Mouse (Mus musculus): ENCODE measurements around the gene Hpn.

Hpn gene

GRCm38 (mm10) chr7:31070324-31070723 lies 44.8 kb downstream of the Hpn start:
- in situ Hi-C loops (cut with MboI; ENCODE audit: low pct_unique_long_range_greater_than_20kb in 1 of 2, low sequenced_read_pairs in 2 of 2, unreplicated experiment in 1 of 2) = no loop called here

GRCm38 (mm10) chr7:31069491-31069890 lies 45.6 kb downstream of the Hpn start:
- in situ Hi-C loops (cut with MboI; ENCODE audit: low pct_unique_long_range_greater_than_20kb in 1 of 2, low sequenced_read_pairs in 2 of 2, unreplicated experiment in 1 of 2) = no loop called here

GRCm38 (mm10) chr7:31067836-31068235 lies 47.3 kb downstream of the Hpn start:
- in situ Hi-C loops (cut with MboI; ENCODE audit: low pct_unique_long_range_greater_than_20kb in 1 of 2, low sequenced_read_pairs in 2 of 2, unreplicated experiment in 1 of 2) = no loop called here

GRCm38 (mm10) chr7:31063074-31063560 lies 52.0 kb downstream of the Hpn start:
- in situ Hi-C loops (cut with MboI; ENCODE audit: low pct_unique_long_range_greater_than_20kb in 1 of 2, low sequenced_read_pairs in 2 of 2, unreplicated experiment in 1 of 2) = no loop called here

GRCm38 (mm10) chr7:31060621-31061010 lies 54.5 kb downstream of the Hpn start:
- in situ Hi-C loops (cut with MboI; ENCODE audit: low pct_unique_long_range_greater_than_20kb in 1 of 2, low sequenced_read_pairs in 2 of 2, unreplicated experiment in 1 of 2) = no loop called here

- in situ Hi-C loops (cut with MboI; ENCODE audit: low pct_unique_long_range_greater_than_20kb in 1 of 2, low sequenced_read_pairs in 2 of 2, unreplicated experiment in 1 of 2) = no loop called here
These were observed 55.0 kb downstream of the Hpn start for GRCm38 (mm10) chr7:31059919-31060620.

GRCm38 (mm10) chr7:31059108-31059507 lies 56.0 kb downstream of the Hpn start, which contains the start of gene Lgi4:
TSS of gene Lgi4 (plus strand) at chr7:31059342.
- in situ Hi-C loops (cut with MboI; ENCODE audit: low pct_unique_long_range_greater_than_20kb in 1 of 2, low sequenced_read_pairs in 2 of 2, unreplicated experiment in 1 of 2) = no loop called here

- in situ Hi-C loops (cut with MboI; ENCODE audit: low pct_unique_long_range_greater_than_20kb in 1 of 2, low sequenced_read_pairs in 2 of 2, unreplicated experiment in 1 of 2) = no loop called here
These were observed 56.9 kb downstream of the Hpn start for GRCm38 (mm10) chr7:31058211-31058610.

- in situ Hi-C loops (cut with MboI; ENCODE audit: low pct_unique_long_range_greater_than_20kb in 1 of 2, low sequenced_read_pairs in 2 of 2, unreplicated experiment in 1 of 2) = no loop called here
These were observed 57.4 kb downstream of the Hpn start for GRCm38 (mm10) chr7:31057730-31058129.

- in situ Hi-C loops (cut with MboI; ENCODE audit: low pct_unique_long_range_greater_than_20kb in 1 of 2, low sequenced_read_pairs in 2 of 2, unreplicated experiment in 1 of 2) = no loop called here
These were observed 58.0 kb downstream of the Hpn start, which contains the start of gene Fxyd1 for GRCm38 (mm10) chr7:31057071-31057470. TSS of gene Fxyd1 (minus strand) at chr7:31057199.

GRCm38 (mm10) chr7:31056448-31056847 lies 58.6 kb downstream of the Hpn start:
- in situ Hi-C loops (cut with MboI; ENCODE audit: low pct_unique_long_range_greater_than_20kb in 1 of 2, low sequenced_read_pairs in 2 of 2, unreplicated experiment in 1 of 2) = no loop called here

GRCm38 (mm10) chr7:31055883-31056282 lies 59.2 kb downstream of the Hpn start:
- in situ Hi-C loops (cut with MboI; ENCODE audit: low pct_unique_long_range_greater_than_20kb in 1 of 2, low sequenced_read_pairs in 2 of 2, unreplicated experiment in 1 of 2) = no loop called here

- in situ Hi-C loops (cut with MboI; ENCODE audit: low pct_unique_long_range_greater_than_20kb in 1 of 2, low sequenced_read_pairs in 2 of 2, unreplicated experiment in 1 of 2) = no loop called here
These were observed 59.7 kb downstream of the Hpn start for GRCm38 (mm10) chr7:31055354-31055824.

GRCm38 (mm10) chr7:31054661-31055320 lies 60.3 kb downstream of the Hpn start:
- in situ Hi-C loops (cut with MboI; ENCODE audit: low pct_unique_long_range_greater_than_20kb in 1 of 2, low sequenced_read_pairs in 2 of 2, unreplicated experiment in 1 of 2) = no loop called here

GRCm38 (mm10) chr7:31053882-31054447 lies 61.1 kb downstream of the Hpn start:
- in situ Hi-C loops (cut with MboI; ENCODE audit: low pct_unique_long_range_greater_than_20kb in 1 of 2, low sequenced_read_pairs in 2 of 2, unreplicated experiment in 1 of 2) = no loop called here

GRCm38 (mm10) chr7:31052636-31053434 lies 62.3 kb downstream of the Hpn start:
- in situ Hi-C loops (cut with MboI; ENCODE audit: low pct_unique_long_range_greater_than_20kb in 1 of 2, low sequenced_read_pairs in 2 of 2, unreplicated experiment in 1 of 2) = no loop called here

GRCm38 (mm10) chr7:31052251-31052635 lies 62.8 kb downstream of the Hpn start:
- in situ Hi-C loops (cut with MboI; ENCODE audit: low pct_unique_long_range_greater_than_20kb in 1 of 2, low sequenced_read_pairs in 2 of 2, unreplicated experiment in 1 of 2) = no loop called here

- in situ Hi-C loops (cut with MboI; ENCODE audit: low pct_unique_long_range_greater_than_20kb in 1 of 2, low sequenced_read_pairs in 2 of 2, unreplicated experiment in 1 of 2) = no loop called here
These were observed 63.6 kb downstream of the Hpn start, which contains the start of gene Fxyd7 for GRCm38 (mm10) chr7:31051321-31052021. TSS of gene Fxyd7 (minus strand) at chr7:31051467.

Data from mouse embryonic stem cell (cell line).